Mouse (Mus musculus) layer of hippocampus, postnatal 14 days (tissue): ENCODE data around the gene Atr. TPM values are rescaled to one million over a fixed set of nuclear protein-coding genes. Genes with fewer than 3 reads are reported as not detected.
"Not testable (repeated sequence)": the region's sequence is repeated elsewhere in the genome, so short reads cannot be mapped to it uniquely, and the experiment has no call there.

Source experiments
- DNase-seq, 2 experiments: peaks; one replicate each; pipeline ENCODE4 v3.0.0; 2021 to 2022; ENCODE audit warnings: low spot score in 2 of 2, mixed read lengths in 1 of 2
- total RNA-seq, 2 experiments: library from RNA; stranded (reverse); gene quantifications; 2 replicates each; pipeline ENCODE4 v1.2.3; 2021

Gene Atr
- total RNA-seq, 2 experiments from 2014 or later: 10.9 to 11.6 TPM

- no peak for DNase-seq
Measured at GRCm38 (mm10) chr9:95897392-95897791, 40.0 kb downstream of the Atr start.

- DNase-seq: no peak
Measured at GRCm38 (mm10) chr9:95932855-95933254, 75.5 kb downstream of the Atr start.

- no peak for DNase-seq
Measured at GRCm38 (mm10) chr9:95953658-95954057, 96.3 kb downstream of the Atr start.

- no peak for DNase-seq
Measured at GRCm38 (mm10) chr9:95954226-95954584, 96.8 kb downstream of the Atr start.

- peak; percentile 87 to 94 for DNase-seq
Measured at GRCm38 (mm10) chr9:95954585-95955461, 97.4 kb downstream of the Atr start, which contains the start of gene Xrn1. Xrn1 (plus strand) TSS chr9:95954760.

GRCm38 (mm10) chr9:95957611-95958010, 100.2 kb downstream of the Atr start:
- no peak for DNase-seq

- no peak for DNase-seq
Measured at GRCm38 (mm10) chr9:95958041-95958730, 100.8 kb downstream of the Atr start.

GRCm38 (mm10) chr9:95958731-95959105, 101.3 kb downstream of the Atr start:
- not testable (repeated sequence) for DNase-seq

- no peak for DNase-seq
Measured at GRCm38 (mm10) chr9:95959246-95959645, 101.8 kb downstream of the Atr start.

GRCm38 (mm10) chr9:95959732-95960428, 102.5 kb downstream of the Atr start:
- DNase-seq: no peak

GRCm38 (mm10) chr9:95961058-95961457, 103.7 kb downstream of the Atr start:
- no peak for DNase-seq

GRCm38 (mm10) chr9:95964037-95964436, 106.6 kb downstream of the Atr start:
- DNase-seq: no peak

- no peak for DNase-seq
Measured at GRCm38 (mm10) chr9:95978279-95978678, 120.9 kb downstream of the Atr start.

GRCm38 (mm10) chr9:95979896-95980295, 122.5 kb downstream of the Atr start:
- no peak for DNase-seq

- no peak for DNase-seq
Measured at GRCm38 (mm10) chr9:95992255-95992654, 134.9 kb downstream of the Atr start.

Other genes with a start within 250 kb of the Atr start
- gene Pcolce2, start 220.0 kb upstream of the Atr start, total RNA-seq: 1 to 10 TPM; 4.2 to 4.9 TPM
- gene Trpc1, start 107.2 kb upstream of the Atr start, total RNA-seq: 10 to 100 TPM; 47.9 to 48.5 TPM
- 1 to 10 TPM; 2.2 to 2.6 TPM for gene Pls1, start 12.3 kb upstream of the Atr start, total RNA-seq
- 10 to 100 TPM; 27.6 to 32.1 TPM for gene Xrn1, start 97.2 kb downstream of the Atr start, total RNA-seq